Mouse (Mus musculus) heart, embryonic 16.5 days (tissue): ENCODE data around the gene Tm9sf1. TPM values are rescaled to one million over a fixed set of nuclear protein-coding genes. Genes with fewer than 3 reads are reported as not detected.

Experiments
- ATAC-seq: fragments of 200-750 bp; cut with Nextera tagmentation; replicated peaks from 2 replicates; pipeline ENCODE4 v1.8.0; 2017; ENCODE audit warnings: moderate number of reproducible peaks; ENCODE audit not compliant: insufficient read depth, low FRiP score; ENCODE audit errors: extremely low read depth
- H3K27ac ChIP-seq: fragments of 300-500 bp; sonication (generic); 2 replicates; pipeline ENCODE4 v1.5.1; 2014; ENCODE audit warnings: mild to moderate bottlenecking, low read length, control low read depth, moderate library complexity
- H3K27me3 ChIP-seq: fragments of 300-500 bp; sonication (generic); 2 replicates; pipeline ENCODE4 v1.6.1; 2014; ENCODE audit warnings: low read length, mixed read lengths; ENCODE audit not compliant: control insufficient read depth, insufficient read depth
- H3K36me3 ChIP-seq: fragments of 300-500 bp; sonication (generic); 2 replicates; pipeline ENCODE4 v1.6.1; 2014; ENCODE audit not compliant: control insufficient read depth, insufficient read depth
- H3K4me1 ChIP-seq: fragments of 300-500 bp; sonication (generic); 2 replicates; pipeline ENCODE4 v1.6.1; 2014; ENCODE audit warnings: low read length, mixed read lengths; ENCODE audit not compliant: control insufficient read depth, insufficient read depth
- H3K4me2 ChIP-seq: fragments of 300-500 bp; sonication (generic); 2 replicates; pipeline ENCODE4 v1.6.1; 2014; ENCODE audit warnings: low read depth, mild to moderate bottlenecking, control low read depth, low read length
- H3K4me3 ChIP-seq: fragments of 300-500 bp; sonication (generic); 2 replicates; pipeline ENCODE4 v1.5.1; 2014; ENCODE audit warnings: mild to moderate bottlenecking, control low read depth, low read length
- H3K9ac ChIP-seq: fragments of 300-500 bp; sonication (generic); 2 replicates; pipeline ENCODE4 v1.6.1; 2014; ENCODE audit warnings: low read length, control low read depth
- H3K9me3 ChIP-seq: fragments of 300-500 bp; sonication (generic); replicated peaks from 2 replicates; pipeline ENCODE4 v1.6.1; 2016; ENCODE audit warnings: low read length; ENCODE audit not compliant: control insufficient read depth
- WGBS: fragments of 180-500 bp; shearing (Covaris S2); extraction: QIAGEN DNeasy Blood & Tissue Kit; methylation state at CpG from one replicate; pipeline ENCODE4 v1.1.7; 2014; 5-methylcytosine and 5-hydroxymethylcytosine counted together
- polyA plus RNA-seq: library from polyadenylated mRNA; unstranded; fragments of >200 nt; fragmentation: Nextera tagmentation; extraction: Ambion mirVana; gene quantifications from 2 replicates; pipeline ENCODE4 v1.2.1, GENCODE M21; 2015

Gene Tm9sf1
- polyA plus RNA-seq, 1 experiment from 2014 or later: 99.0 TPM

DNA sequence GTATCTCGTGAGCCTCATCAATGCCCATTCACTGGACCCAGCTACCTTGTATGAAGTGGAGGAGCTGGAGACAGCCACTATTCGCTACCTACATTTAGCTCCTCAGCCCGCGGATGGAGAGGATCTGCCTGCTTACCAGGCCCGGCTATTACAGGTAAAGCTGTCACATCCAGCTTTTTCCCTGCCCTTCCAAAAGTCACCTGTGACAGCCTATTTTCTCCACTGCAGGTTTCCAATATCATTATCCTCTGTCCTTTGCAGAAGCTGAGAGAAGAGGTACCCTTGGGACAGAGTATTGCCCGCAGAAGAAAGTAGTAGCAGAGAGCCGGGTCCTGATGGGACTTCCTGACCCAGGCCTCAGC, 40.4 kb downstream of the Tm9sf1 start, which contains the start of gene Irf9:
Gene Irf9, plus strand, starts transcription at position 301 of the 362 bp plus-strand sequence.
- Histone ChIP-seq H3K4me1 (peaks cover 5% of the 10 kb centered on the region), H3K4me2 (peak within 1 kb of the TSS; percentile 80), H3K4me3 (peak within 1 kb of the TSS; percentile 62), H3K36me3 (peaks cover 54% of the 10 kb centered on the region), H3K9ac (peak within 1 kb of the TSS; percentile 76), H3K27me3 (no peaks in the 10 kb centered on the region), H3K9me3 (no peaks in the 10 kb centered on the region), H3K27ac (peak within 1 kb of the TSS; percentile 88)
- WGBS: 88% methylated on average over 7 of the region's 7 CpGs
- no peak for ATAC-seq

DNA sequence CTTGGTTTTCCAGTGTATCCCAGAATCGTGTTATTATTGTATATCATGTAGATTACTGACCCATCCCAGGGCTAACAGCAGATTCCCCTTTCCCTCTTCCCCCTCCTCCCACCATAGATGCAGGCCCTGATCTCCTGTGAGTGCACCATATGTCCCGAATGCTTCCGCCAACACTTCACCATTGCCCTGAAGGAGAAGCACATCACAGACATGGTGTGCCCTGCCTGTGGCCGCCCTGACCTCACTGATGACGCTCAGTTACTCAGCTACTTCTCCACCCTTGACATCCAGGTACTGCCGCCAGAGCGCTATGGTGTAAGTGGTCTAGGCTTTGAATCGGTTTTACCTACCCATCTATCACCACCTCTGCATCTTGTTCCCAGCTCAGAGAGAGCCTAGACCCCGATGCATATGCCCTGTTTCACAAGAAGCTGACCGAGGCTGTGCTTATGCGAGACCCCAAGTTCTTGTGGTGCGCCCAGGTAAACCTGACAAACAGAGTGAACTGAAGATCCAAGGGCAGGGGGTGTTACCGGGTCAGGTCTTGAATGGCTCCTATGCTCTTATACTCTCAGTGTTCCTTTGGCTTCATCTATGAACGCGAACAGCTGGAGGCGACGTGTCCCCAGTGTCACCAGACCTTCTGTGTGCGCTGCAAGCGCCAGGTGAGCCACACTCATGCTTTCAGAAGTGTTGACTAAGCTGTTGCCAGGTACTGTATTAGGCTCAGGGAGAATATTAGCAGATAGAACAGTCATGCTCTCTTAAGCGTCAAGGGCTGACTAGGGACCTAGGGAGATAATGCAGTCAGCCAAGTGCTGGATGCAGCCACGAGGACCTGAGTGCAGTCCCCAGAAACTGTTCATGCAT, 44.9 kb downstream of the Tm9sf1 start:
- no peak for ATAC-seq
- Histone ChIP-seq H3K4me2 (no peak overlapping the region), H3K4me3 (no peak overlapping the region), H3K27ac (no peak overlapping the region), H3K27me3 (no peaks in the 10 kb centered on the region), H3K9me3 (no peaks in the 10 kb centered on the region), H3K36me3 (peaks cover 67% of the 10 kb centered on the region), H3K9ac (no peak overlapping the region), H3K4me1 (no peaks in the 10 kb centered on the region)
- 94% methylated on average over 21 of the region's 21 CpGs for WGBS

DNA sequence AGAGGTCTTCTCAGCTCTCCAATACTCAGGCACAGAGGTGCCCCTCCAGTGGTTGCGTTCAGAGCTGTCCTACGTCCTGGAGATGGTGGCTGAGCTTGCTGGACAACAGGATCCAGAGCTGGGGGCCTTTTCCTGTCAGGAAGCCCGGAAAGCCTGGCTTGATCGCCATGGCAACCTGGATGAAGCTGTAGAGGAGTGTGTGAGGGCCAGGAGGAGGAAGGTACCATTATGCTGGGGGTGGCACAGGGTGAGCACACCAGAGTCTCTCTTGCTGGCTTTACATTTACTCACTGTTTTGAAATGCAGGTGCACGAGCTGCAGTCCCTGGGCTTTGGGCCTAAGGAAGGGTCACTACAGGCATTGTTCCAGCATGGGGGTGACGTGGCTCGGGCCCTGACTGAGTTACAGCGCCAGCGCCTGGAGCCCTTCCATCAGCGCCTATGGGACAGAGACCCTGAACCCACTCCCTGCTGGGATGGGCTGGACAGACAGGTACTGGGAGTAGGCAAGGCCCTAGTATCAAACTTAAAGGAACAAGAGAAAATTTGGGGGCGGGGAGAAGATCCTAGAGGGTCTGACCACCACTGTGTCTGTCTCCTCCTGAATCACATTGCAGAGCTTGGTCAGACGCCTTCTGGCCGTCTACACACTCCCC, 47.4 kb downstream of the Tm9sf1 start:
- no peaks in the 10 kb centered on the region for H3K9me3 ChIP-seq
- peaks cover 13% of the 10 kb centered on the region for H3K4me1 ChIP-seq
- no peaks in the 10 kb centered on the region for H3K27me3 ChIP-seq
- no peak overlapping the region for H3K9ac ChIP-seq
- no peak overlapping the region for H3K27ac ChIP-seq
- no peak for ATAC-seq
- 76% methylated on average over 13 of the region's 13 CpGs for WGBS
- peaks cover 57% of the 10 kb centered on the region for H3K36me3 ChIP-seq
- H3K4me3 ChIP-seq: no peak overlapping the region
- no peak overlapping the region for H3K4me2 ChIP-seq

DNA sequence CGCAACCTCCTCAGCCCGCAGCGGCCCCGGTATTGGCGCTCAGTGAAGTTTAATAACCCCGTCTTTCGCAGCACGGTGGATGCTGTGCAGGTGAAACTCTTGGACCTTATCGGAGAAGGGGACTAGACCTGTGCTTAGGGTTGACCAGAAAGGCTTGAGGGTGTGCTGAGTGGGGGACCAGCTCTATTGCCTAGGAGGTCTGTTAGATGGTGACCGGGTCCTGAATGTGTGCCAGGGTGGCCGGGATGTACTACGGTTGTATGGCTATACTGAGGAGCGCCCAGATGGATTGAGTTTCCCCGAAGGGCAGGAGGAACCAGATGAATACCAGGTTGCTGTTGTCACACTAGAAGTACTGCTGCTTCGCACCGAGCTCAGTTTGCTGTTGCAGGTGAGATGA, 51.4 kb downstream of the Tm9sf1 start:
- Histone ChIP-seq H3K36me3 (peaks cover 36% of the 10 kb centered on the region), H3K9me3 (no peaks in the 10 kb centered on the region), H3K4me2 (peak overlapping the region; percentile 76), H3K27ac (peak overlapping the region; percentile 88), H3K4me1 (peaks cover 19% of the 10 kb centered on the region), H3K9ac (peak overlapping the region; percentile 93), H3K4me3 (peak overlapping the region; percentile 91), H3K27me3 (no peaks in the 10 kb centered on the region)
- no peak for ATAC-seq
- 3% methylated on average over 16 of the region's 16 CpGs for WGBS

DNA sequence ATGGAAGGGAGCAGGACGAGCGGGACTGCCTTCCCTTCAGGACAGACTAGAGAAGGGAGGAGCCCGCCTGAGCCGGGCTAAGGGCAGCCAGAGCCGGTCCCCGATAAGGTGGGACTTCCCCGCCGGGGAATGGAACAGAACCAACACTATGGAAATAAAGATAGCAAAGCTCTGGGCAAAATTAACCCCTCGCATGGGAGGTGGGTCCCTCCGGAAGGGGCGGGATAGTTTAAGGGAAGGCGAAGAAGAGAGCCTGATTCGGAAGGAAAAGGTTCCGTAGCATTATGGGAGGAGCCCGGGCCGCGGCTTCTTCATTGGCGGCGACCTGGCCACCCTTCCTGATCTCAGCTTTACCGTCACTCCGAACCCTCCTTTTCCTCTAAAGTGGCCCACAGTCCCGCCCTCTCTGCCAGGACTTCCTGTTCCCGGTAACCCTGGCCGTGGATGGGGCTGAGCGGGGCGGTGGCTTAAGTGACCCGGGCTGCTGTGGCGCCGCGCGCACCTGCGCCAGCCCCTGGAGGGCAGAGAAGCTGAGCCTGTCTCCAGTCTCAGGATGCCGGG, 52.2 kb downstream of the Tm9sf1 start, which contains the start of gene Rnf31:
Gene Rnf31, plus strand, starts transcription at position 378 of the 561 bp plus-strand sequence.
- H3K9me3 ChIP-seq: no peaks in the 10 kb centered on the region
- H3K4me2 ChIP-seq: peak within 1 kb of the TSS; percentile 76
- peak within 1 kb of the TSS; percentile 91 for H3K4me3 ChIP-seq
- H3K36me3 ChIP-seq: peaks cover 33% of the 10 kb centered on the region
- under 1% methylated on average over 33 of the region's 33 CpGs for WGBS
- H3K27me3 ChIP-seq: no peaks in the 10 kb centered on the region
- peak within 1 kb of the TSS; percentile 93 for H3K9ac ChIP-seq
- ATAC-seq: peak; percentile 89
- peaks cover 19% of the 10 kb centered on the region for H3K4me1 ChIP-seq
- H3K27ac ChIP-seq: peak within 1 kb of the TSS; percentile 97

DNA sequence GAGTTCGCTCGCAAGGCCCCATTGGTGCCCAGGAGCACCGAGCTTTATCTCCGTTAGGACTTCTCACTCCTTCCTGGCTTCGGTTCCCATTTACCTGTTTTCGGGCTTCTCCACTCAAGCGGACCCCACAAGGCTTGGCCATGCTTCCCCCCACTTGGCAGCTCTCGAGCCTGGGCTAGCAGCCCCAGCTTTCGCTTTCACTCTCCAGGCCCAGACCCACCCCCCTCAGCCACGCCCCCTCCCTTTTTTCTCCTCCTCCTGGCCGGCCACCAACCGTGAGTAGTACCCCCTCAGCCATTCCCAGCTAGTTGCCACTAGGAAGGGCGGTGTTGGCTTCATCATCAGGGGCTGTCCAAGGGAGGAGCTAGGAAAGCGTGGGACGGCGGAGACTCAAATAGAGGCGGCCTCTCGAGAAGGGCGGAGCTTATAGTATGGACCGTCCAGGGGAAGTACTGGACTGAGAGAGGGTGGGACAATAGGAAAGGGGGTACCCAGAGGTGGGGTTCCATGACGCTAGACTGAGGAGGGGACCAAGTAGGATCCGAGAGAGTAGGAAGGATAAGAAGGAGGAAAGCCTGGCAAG, 52.8 kb downstream of the Tm9sf1 start, which contains the start of gene Psme2:
Gene Psme2, minus strand, starts transcription at position 366 of the 583 bp plus-strand sequence.
- H3K4me1 ChIP-seq: peaks cover 19% of the 10 kb centered on the region
- peak within 1 kb of the TSS; percentile 97 for H3K27ac ChIP-seq
- peaks cover 27% of the 10 kb centered on the region for H3K36me3 ChIP-seq
- H3K4me3 ChIP-seq: peak within 1 kb of the TSS; percentile 91
- WGBS: 1% methylated on average over 22 of the region's 22 CpGs
- H3K27me3 ChIP-seq: no peaks in the 10 kb centered on the region
- H3K9me3 ChIP-seq: no peaks in the 10 kb centered on the region
- ATAC-seq: peak; percentile 94
- peak within 1 kb of the TSS; percentile 76 for H3K4me2 ChIP-seq
- peak within 1 kb of the TSS; percentile 93 for H3K9ac ChIP-seq

DNA sequence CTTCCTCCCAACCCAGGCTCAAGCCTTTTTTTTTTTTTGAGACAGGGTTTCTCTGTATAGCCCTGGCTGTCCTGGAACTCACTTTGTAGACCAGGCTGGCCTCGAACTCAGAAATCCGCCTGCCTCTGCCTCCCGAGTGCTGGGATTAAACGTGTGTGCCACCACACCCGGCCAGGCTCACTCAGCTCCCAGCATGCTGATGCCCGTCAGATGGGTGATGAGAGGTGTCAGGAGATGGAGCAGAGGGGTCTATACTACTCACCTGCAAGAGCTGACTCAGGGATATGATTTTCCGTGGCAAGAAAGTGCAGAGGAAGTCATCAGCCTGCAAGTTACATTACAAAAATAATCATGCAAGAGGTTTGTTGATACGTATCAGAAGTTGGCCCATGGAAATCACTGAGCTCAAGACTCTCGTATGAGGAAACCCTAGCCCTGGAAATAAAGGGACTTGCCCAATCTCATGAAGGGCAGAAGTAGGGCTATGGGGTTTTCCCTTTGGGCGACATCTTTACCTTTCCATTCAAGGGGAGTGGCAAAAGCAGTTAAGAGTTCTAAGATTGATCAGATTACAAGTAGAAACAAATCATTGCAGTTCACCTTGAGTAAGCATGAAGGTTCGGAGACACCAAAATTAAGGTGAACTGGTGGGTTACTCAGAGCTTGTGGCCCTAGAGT, 53.7 kb downstream of the Tm9sf1 start:
- peak overlapping the region; percentile 91 for H3K4me3 ChIP-seq
- 75% methylated on average over 11 of the region's 11 CpGs for WGBS
- peaks cover 18% of the 10 kb centered on the region for H3K36me3 ChIP-seq
- H3K27ac ChIP-seq: peak overlapping the region; percentile 97
- no peaks in the 10 kb centered on the region for H3K27me3 ChIP-seq
- no peaks in the 10 kb centered on the region for H3K9me3 ChIP-seq
- peak overlapping the region; percentile 76 for H3K4me2 ChIP-seq
- peaks cover 25% of the 10 kb centered on the region for H3K4me1 ChIP-seq
- no peak for ATAC-seq
- H3K9ac ChIP-seq: peak overlapping the region; percentile 83

DNA sequence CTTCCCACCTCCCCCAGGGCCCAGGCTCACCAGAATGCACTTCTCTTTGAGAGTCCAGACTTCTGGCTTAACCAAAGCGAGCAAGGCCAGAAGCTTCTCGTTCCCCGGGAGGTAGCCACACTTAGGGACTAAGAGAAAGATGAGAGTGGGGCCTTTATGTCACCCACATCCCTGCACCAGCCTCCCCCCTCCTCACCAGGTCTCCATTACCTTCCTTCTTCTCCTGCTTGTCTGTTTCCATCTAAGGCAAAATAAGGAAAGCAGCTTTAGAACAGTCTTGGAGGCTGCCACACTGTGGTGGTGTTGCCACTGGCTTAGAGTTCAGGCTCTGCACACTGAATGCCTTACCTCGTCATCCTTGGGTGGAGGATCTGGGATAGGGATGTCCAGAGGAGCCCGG, 54.3 kb downstream of the Tm9sf1 start:
- no peak for ATAC-seq
- 84% methylated on average over 5 of the region's 5 CpGs for WGBS
- Histone ChIP-seq H3K27me3 (no peaks in the 10 kb centered on the region), H3K4me1 (peaks cover 25% of the 10 kb centered on the region), H3K9ac (no peak overlapping the region), H3K27ac (no peak overlapping the region), H3K9me3 (no peaks in the 10 kb centered on the region), H3K36me3 (peaks cover 13% of the 10 kb centered on the region), H3K4me3 (no peak overlapping the region), H3K4me2 (no peak overlapping the region)
